Mouse (Mus musculus) thymus, postnatal 14 days (tissue): Measurements from ENCODE around the gene Morc2a.

Experiments used
- DNase-seq: peaks from one replicate; pipeline ENCODE4 v3.0.0; 2021

Morc2a gene

DNA sequence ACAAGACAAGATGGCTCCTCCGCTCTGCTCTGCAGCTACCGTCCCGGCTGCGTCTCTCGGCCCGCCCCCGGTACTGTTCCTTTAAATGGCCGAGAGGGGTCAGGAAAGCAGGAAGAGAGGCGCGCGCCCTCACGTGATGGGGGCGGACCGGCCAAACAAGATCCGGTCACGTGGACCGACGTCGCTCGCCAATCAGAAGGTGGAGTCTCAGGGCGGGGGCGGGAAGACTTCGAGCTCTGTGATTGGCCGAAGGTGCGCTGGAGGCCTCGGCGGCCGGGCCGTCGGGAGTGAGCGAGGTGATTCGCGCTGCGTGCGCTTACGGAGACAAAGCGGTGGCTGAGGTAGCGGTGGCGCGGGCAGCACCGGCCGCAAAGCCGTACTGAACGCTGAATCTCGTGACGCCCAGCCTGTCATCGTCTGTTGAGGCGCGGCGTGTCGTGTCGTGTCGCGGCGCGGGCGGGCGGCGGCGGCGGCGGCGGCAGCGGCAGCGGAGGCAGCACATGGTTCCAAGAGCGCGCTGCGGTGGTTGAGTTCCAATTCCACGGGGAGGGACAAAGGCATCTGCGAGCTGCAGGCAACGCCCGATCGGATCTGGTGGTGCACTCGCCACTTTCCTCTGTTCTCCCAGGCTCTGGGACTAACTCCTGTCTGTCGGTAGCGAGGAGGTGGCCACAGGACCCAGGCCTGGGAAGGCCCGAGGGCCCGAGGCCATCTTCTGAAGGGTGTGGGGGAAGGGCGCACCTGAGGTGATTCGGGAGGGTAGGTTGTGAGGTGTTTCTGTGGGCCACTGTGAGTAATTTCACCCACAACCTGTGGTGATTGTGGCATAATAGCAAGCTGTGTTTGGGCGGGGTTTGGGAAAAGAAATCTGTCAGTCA lies at the start of gene Morc2a:
Morc2a (plus strand) TSS at position 228 of the 878 bp plus-strand sequence.
- peak; percentile 97 for DNase-seq

DNA sequence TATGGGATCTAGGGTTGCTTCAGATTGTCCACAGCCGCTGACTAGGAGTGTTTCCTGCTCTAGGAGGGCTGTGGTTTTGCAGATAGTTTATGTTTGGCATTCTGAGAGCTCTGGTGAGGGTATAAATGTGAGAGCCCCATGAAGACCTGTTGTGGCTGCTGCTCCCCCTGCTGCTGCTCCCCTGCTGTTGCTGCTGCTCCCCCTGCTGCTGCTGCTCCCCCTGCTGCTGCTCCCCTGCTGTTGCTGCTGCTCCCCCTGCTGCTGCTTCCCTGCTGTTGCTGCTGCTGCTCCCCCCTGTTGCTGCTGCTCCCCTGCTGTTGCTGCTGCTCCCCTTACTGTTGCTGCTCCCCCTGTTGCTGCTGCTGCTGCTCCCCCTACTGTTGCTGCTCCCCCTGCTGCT lies 47.0 kb upstream of the Morc2a start:
- DNase-seq, result peak; percentile 13

DNA sequence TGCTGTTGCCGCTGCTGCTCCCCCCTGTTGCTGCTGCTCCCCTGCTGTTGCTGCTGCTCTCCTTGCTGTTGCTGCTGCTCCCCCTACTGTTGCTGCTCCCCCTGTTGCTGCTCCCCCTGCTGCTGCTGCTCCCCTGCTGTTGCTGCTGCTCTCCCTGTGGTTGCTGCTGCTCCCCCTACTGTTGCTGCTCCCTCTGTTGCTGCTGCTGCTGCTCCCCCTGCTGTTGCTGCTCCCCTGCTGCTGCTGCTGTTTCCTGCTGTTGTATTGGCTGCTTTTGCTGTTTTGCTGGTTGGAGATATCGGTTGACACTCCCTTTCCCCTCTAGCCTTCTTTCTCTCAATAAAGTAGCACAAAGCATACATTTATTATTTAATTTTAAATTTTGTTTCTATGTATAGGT lies 46.3 kb upstream of the Morc2a start:
- DNase-seq, result peak; percentile 22

DNA sequence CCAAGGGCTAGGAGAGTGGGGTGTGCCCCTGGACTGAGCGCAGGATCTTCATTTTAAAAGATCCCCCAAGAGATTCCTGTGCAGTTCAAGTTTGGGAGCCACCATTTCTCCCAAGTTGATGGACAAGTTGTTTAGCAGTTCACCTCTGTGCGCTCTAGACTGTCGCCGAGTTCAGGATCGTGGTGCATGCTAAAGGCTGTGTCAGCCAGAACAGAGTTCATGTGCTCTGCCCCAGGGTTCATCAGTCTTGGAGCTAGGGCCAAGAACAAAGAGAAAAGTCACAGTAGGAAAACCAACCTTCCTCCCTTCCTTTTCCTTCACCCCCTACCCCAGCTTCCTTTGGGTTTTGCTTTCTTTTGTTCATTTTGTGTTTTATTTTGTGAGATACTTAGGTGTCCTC lies 42.5 kb upstream of the Morc2a start:
- DNase-seq, result no peak

DNA sequence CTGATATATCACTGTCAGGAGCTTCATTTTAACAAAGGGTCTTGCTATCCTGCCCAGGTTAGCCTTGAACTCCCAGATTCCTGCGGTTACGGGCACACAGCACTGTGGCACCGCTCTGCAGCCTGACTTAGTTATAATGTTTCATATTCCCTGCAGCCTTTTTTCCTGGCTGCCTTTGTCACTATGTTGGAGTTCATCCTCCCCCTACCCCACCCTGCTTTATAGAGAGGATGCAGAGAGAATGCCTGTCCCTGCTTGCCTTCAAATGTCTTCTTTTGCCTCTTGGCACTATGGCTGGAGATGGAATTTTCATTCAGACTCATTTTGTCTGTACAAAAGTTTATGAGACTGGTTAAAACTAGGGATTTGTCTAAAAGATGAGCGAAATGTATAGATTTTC lies 33.4 kb upstream of the Morc2a start:
- DNase-seq, result no peak

DNA sequence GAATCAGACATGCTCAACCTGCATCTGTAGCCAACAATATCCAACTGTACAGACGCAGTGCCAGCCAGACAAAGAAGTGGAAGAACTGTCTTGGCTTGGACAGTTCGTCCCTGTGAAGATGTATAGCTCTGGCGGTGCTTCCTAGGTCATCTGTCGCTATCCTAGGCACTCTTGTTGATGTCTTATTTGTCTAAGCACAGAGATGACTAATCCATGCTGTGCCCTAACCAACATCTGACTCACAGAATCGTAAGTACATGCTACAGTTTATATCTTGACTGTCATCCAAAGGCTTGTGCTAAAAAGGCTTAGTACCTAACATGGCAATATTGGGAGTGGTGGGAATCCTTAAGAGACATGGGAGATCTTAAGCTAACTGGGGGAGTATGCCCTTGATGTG lies 26.2 kb upstream of the Morc2a start:
- DNase-seq, result no peak

DNA sequence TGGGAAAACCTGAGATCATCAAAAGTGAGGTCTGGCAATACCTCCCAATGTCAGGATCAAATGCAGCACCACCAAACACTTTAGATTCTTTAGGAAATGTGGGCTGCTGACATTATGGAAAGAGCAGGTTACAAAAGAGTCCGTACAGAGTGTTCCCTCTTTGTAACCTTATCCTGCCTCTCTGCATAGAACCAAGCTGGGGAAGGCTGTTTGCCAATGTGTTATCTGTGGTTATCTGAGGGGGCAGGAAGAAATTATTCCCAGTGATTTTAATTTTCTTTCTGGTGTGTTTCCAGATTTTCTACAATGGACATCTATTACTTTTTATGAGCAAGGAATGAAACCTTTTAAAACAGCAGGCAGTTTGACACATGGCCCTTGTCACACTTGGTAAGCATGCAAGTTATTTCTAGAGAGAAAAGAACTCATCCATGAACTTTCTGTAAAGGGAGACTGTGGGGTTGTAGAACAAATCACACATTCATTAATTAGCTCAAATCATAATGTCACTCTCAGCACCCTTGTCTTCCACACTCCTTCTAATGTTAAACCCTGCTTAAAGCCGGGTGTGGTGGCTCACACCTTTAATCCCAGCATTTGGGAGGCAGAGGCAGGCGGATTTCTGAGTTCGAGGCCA lies 24.5 kb upstream of the Morc2a start:
- DNase-seq, result no peak

DNA sequence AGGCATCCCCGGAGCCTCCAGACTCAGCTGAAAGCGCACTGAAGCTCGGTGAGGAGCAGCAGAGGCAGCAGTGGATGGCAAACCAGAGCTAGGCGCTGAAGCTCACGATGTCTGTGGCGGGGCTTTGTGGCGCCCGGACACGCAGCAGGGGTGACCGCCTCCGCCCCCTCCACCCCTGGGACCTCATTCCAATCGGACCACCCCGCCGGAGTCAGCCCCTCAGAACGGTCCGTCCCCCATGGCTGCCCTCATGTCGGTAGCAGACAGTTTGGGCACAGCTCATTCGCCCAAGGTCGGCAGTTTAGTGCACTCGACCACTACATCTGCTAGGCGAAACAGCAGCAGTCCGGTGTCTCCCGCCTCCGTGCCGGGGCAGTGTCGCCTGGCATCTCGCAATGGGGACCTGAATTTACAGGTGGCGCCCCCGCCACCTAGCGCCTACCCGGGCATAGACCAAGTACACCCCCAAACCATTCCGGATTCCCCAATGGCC lies 19.9 kb upstream of the Morc2a start:
- DNase-seq, result peak; percentile 43

DNA sequence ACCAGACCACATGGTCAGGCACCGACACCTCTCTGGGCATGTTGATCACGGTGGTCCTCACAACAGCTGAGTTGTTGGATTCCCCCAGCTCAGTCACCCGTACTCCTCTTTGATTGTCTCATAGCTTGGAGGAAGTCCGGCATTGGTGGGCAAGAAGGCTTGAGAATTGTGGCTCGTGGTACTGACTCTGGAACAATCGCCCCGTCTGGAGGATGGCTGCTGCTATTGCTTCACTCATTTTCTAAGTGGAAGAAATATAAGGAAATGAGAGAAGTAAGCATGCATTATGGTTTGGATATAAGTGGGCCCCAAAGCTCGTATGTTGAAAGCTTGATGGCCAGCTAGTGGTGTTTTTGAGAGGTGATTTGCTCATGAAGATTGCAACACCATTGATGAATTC lies 15.7 kb upstream of the Morc2a start:
- DNase-seq, result peak; percentile 14

DNA sequence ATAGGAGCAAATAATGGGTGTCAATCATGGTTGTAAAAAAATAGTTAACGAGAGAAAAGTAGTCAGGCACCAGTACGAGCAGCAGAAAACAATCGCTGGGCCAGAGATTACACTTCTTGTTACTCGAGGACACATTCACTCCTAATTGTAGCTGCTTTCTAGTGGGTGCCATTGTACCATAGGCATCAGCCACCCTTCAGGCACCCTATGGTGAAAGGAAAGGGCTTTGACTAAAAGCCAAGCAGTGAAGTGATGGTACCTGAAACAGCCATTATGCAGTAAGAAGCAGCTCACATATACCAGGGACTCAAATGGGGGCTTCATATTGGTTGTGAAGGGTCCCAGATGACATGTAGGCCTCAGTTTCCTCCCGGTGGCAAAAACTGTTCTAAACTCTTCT lies 1.3 kb upstream of the Morc2a start:
- peak; percentile 5 for DNase-seq

DNA sequence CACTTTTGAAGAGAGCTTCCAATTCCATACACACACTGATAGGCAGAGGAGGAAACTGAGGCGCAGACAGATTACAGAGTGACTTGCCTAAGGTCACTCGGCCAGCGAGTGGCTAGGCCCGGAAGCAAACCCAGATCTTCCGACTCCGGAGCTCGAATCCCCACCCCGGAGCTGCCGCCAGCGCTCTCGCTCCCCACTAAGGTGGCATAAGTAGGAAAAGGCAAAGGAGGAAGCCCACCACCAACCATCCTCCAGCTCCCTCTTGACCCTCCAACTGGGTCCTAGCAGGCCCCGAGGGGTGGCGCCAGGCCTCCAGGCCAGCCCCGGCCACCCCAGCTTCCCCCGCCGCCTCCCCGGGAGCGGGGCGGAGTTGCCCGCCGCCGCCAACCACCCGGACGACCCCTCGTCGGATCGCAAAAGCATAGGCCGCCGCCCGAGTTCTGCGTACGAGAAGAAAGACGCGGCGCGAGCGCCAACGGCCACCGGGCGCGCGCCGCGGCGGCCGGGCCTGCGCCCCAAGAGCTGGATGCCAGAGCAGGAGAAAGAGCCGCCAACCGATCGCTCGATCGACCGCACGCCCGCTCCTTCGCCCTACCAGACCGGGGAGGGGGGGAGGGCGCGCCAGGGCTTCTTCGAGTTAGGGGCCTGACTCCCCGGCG lies 557 bp upstream of the Morc2a start:
- DNase-seq, result no peak

DNA sequence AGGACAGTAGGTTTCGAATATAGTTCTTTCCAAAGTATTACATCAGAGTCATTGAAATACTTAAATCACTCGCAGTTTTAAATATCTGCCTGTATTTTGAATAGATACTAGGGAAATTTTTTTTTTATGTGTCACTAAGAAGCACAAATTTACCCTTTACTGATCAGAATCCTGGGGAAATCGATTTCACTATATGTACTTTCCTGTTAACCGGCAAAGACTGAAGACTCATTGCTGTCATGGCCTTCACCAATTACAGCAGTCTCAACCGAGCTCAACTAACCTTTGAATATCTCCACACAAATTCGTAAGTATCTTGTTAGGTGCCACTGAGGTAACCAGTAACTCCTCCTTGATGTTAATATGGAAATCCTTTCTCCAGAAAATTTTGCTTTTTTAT lies 1.1 kb downstream of the Morc2a start:
- no peak for DNase-seq

DNA sequence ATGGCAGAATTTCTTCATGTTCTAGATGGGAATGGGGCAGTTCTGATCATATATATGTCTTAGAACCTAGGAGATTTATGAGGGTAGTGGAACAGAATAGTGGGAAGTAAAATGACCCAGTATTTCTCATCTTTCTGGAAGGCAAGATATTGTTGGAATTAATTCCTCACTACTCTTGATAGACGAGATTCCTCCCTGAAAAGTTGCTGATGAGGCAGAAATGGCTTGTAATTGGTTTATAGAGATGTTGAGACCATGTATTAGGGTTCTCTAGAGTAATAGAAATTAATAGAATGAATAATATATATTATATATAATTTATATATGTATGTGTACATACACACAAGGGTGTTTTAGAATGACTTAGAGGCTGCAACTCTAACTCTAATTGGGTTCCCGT lies 13.0 kb downstream of the Morc2a start:
- no peak for DNase-seq

DNA sequence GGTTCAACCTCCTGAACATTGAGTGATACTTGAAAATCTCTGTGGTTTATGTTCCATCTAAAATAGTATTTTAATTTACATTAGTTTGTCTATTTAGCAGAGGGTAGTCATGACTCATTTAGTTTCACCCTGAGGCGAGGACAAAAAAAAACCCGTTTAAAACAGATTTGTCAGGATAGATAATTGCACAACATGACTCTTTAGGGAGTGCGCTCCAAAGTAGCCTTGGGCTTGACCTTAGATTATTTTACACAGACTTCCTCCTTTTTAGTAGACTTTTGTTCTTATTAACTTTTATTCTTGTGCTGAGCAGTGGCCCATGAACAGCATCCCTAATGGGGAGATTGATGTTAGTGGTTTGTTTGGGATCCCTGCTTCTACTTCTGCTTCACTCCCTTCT lies 18.5 kb downstream of the Morc2a start:
- no peak for DNase-seq

DNA sequence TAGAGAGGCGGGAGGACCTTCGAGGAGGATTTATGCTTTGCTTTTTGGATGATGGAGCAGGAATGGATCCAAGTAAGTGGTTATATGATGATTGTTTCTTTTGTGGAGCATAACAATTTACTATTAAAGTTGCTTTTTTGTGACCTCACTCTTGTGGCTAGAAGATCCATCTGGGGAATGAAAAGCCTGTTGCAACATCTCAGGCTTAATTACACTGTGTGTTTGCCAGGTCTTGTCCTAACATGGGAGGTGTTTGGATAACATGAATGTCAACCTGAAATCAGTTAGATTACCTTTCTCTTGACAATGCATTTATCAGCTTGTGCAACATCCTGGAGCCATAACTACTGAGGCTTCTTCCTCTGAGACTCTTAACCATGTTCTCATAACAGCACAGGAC lies 19.8 kb downstream of the Morc2a start:
- no peak for DNase-seq

DNA sequence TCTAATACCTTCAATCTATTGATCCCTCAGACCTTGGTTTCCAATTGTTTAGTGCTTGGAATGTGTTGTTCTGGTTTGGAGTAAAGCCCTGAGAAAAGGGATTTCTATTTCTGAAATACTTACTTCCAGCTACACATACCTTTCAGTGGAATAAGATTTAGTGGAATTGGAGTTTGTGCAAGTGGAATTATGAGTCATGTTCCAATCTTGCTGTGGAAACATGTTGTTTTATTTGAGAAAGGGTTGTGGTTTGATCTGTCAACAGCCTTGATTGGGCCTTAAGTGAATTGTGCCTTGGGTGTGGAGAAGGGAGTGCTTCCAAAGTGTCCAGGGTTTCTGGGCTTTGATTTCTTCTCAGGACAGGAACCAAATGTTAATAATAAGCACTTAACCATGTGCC lies 20.9 kb downstream of the Morc2a start:
- no peak for DNase-seq

DNA sequence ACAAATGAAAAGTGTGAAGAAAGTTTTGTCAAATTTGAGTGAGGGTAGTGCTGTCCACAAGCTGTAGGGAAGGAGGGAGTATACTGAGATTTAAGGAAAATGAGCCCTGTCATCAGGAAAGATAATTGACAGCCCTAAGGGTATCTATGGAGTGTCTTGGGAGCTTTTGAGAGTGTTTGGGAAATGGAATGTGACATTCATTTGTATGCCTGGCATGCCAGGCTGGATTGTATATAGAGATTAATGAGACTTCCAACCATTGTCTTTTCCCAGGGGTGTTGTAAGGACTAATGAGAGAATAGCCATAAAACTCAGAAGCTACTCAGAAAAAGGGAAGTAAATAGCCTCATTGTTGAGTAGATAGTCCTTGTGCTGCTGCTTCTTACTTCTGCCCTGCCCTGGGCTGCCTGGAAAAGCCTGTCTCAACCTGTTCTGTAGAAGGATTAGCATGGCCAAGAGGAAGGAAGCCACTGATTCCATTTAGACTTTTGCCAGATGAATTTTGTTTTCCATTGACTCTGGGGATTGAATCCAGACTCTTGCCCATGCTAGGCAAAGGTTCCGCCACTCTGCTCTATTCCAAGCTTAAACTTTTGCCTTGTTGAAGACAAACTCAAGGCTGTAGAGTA lies 22.1 kb downstream of the Morc2a start:
- no peak for DNase-seq

DNA sequence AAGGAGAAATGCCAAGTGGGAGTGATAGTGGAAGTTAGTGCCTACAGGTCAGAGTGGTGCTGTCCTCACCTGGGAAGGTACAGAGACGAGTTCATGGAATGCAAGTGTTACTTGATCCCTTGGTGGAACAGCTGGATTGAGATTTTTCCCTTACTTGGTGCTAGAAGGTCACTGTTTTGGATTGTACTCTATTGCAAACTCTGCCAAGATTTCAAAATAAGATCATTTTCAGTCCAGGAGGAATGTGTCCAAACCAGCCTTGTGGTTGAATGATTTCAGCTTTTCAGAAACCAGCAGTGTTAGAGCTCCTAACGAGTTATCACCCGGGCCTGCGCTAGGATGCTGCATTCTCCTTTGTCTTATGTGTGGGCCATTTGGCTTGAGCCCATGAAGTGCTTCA lies 25.6 kb downstream of the Morc2a start:
- DNase-seq, result no peak

DNA sequence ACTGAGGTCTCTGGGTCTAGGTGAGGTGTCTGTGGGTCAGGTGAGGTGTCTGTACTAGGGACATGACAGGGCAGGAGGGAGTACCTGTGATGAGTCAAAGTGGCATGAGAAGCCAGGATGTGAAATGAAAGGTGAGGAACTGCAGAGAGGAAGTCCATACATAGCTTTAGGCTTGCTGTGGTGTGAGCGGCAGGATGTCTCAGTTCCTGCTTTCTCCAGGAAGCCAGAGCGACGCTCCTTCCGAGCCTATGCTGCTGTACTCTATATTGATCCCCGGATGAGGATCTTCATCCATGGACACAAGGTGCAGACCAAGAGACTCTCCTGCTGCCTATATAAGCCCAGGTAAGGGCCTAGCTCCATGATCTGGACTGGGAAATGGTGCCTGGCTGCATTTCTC lies 27.4 kb downstream of the Morc2a start:
- no peak for DNase-seq

DNA sequence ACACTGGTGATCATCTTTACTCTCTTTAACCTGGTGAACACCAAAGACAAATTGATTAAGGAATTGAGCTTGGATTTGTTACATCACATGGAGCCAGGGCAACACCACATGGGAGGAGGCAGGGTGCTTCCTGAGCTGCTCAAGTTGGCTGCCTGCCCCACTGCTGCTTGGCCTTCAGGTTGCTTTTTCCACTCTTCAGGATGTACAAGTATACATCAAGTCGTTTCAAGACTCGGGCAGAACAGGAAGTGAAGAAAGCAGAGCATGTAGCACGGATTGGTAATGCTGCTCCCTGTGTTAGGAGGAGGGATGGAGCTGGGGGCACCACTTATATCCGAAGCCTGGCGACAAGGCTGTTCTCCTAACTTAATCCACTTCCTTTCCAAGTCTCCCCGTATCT lies 28.2 kb downstream of the Morc2a start:
- no peak for DNase-seq

DNA sequence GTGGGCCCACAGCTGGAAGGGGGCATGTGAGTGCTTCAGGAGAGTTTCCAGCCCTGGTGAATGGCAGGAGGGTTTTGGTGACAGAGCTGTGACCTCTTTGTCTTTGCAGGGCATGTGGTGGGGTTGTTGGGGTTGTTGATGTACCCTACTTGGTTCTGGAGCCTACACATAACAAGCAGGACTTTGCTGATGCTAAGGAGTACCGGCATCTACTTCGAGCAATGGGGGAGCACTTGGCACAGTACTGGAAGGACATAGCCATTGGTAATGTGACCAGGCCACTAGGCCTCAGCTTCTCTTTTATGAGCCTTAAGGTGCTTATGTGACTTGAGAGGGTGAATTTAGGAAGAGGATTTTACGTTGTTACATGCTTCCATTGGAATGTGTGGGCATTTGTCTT lies 30.8 kb downstream of the Morc2a start:
- no peak for DNase-seq

DNA sequence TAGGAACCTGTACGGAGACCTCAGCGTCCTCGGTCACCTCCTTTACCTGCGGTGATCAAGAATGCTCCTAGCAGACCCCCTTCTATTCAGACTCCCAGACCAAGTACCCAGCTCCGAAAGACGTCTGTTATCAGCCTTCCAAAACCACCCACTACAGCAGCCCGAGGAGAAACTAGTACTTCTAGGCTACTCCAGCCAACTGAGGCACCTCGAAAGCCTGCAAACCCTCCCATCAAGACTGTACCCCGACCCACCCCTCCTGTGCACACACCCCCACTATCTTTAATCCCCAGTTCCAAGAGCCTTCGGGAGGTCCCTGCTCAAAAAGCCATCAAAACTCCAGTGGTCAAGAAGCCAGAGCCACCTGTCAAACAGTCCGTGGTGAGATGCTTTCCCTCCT lies 34.7 kb downstream of the Morc2a start:
- DNase-seq, result no peak

DNA sequence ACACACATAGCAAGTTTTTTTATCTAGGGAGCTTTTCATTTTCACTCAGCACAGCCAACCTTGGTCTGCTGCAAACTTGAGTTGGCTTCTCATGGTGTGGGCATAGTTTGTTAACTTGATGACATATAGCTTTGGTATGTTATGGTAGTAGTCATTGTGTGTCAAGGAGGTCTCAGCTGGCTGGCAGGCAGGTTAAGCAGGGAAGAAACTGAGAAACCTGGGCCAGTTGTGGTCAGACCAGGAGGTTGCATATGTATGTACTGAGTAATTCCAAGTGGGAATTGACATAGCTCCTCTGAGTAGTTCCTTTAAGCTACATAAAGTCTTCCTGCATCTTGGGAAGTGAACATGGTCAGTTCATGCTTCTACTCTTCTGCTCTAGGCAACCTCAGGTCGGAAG lies 35.2 kb downstream of the Morc2a start:
- DNase-seq, result no peak
